Mouse (Mus musculus): ENCODE results near the gene Foxs1. TPM values are rescaled to one million over a fixed set of nuclear protein-coding genes. Genes with fewer than 3 reads are reported as not detected.
A peak's percentile ranks its signal among the peaks of the same experiment; 100 is the strongest.

Gene Foxs1
- polyA plus RNA-seq, 1 experiment from 2014 or later = 6.6 TPM

GRCm38 (mm10) chr2:152927371-152927770 is 5.6 kb downstream of the Foxs1 start:
- no peaks in the 10 kb centered on the region for H3K9me3 ChIP-seq (replicated peaks)
- ATAC-seq (replicated peaks; ENCODE audit: insufficient number of reproducible peaks, insufficient read depth, low FRiP score, low read depth) = no peak
- peaks cover 61% of the 10 kb centered on the region for H3K4me1 ChIP-seq (replicated peaks)
- H3K4me2 ChIP-seq = no peak overlapping the region
- no peak overlapping the region for H3K4me3 ChIP-seq
- H3K27ac ChIP-seq = peak overlapping the region; percentile 66
- no peak overlapping the region for H3K9ac ChIP-seq
- 34% methylated on average over 5 of the region's 5 CpGs for WGBS
- H3K36me3 ChIP-seq = no peaks in the 10 kb centered on the region
- peaks cover 7% of the 10 kb centered on the region for H3K27me3 ChIP-seq

GRCm38 (mm10) chr2:152926896-152927295 is 6.1 kb downstream of the Foxs1 start:
- no peaks in the 10 kb centered on the region for H3K9me3 ChIP-seq (replicated peaks)
- H3K4me3 ChIP-seq = no peak overlapping the region
- H3K27me3 ChIP-seq = peaks cover 2% of the 10 kb centered on the region; the same call in 1 of the 2 replicates
- no peak overlapping the region for H3K4me2 ChIP-seq
- WGBS = 71% methylated on average over 9 of the region's 9 CpGs
- no peak overlapping the region for H3K9ac ChIP-seq
- peaks cover 61% of the 10 kb centered on the region for H3K4me1 ChIP-seq (replicated peaks)
- no peaks in the 10 kb centered on the region for H3K36me3 ChIP-seq
- peak overlapping the region; percentile 66 for H3K27ac ChIP-seq
- no peak for ATAC-seq (replicated peaks; ENCODE audit: insufficient number of reproducible peaks, insufficient read depth, low FRiP score, low read depth)

- H3K9me3 ChIP-seq (replicated peaks) = no peaks in the 10 kb centered on the region
- 43% methylated on average over 11 of the region's 11 CpGs for WGBS
- H3K27ac ChIP-seq = peak overlapping the region; percentile 82
- H3K27me3 ChIP-seq = no peaks in the 10 kb centered on the region; the same call in 1 of the 2 replicates
- H3K4me2 ChIP-seq = no peak overlapping the region
- H3K36me3 ChIP-seq = no peaks in the 10 kb centered on the region
- no peak overlapping the region for H3K9ac ChIP-seq
- ATAC-seq (replicated peaks; ENCODE audit: insufficient number of reproducible peaks, insufficient read depth, low FRiP score, low read depth) = peak; percentile 68
- H3K4me3 ChIP-seq = no peak overlapping the region
- peaks cover 56% of the 10 kb centered on the region for H3K4me1 ChIP-seq (replicated peaks)
Measured at GRCm38 (mm10) chr2:152925189-152925872, 7.7 kb downstream of the Foxs1 start.

- Histone ChIP-seq H3K36me3 (no peaks in the 10 kb centered on the region), H3K4me1 (replicated peaks) (peaks cover 48% of the 10 kb centered on the region), H3K9me3 (replicated peaks) (no peaks in the 10 kb centered on the region), H3K27me3 (no peaks in the 10 kb centered on the region), H3K9ac (no peak overlapping the region), H3K4me2 (no peak overlapping the region), H3K27ac (peak overlapping the region; percentile 82), H3K4me3 (no peak overlapping the region)
- WGBS = 66% methylated on average over 5 of the region's 5 CpGs
- ATAC-seq (replicated peaks; ENCODE audit: insufficient number of reproducible peaks, insufficient read depth, low FRiP score, low read depth) = no peak
Measured at GRCm38 (mm10) chr2:152924543-152924942, 8.5 kb downstream of the Foxs1 start.

GRCm38 (mm10) chr2:152924128-152924527 is 8.9 kb downstream of the Foxs1 start:
- Histone ChIP-seq H3K27ac (no peak overlapping the region), H3K4me1 (replicated peaks) (peaks cover 47% of the 10 kb centered on the region), H3K27me3 (no peaks in the 10 kb centered on the region), H3K9ac (no peak overlapping the region), H3K4me2 (no peak overlapping the region), H3K36me3 (no peaks in the 10 kb centered on the region), H3K4me3 (no peak overlapping the region), H3K9me3 (replicated peaks) (no peaks in the 10 kb centered on the region)
- 69% methylated on average over 8 of the region's 8 CpGs for WGBS
- no peak for ATAC-seq (replicated peaks; ENCODE audit: insufficient number of reproducible peaks, insufficient read depth, low FRiP score, low read depth)

GRCm38 (mm10) chr2:152923621-152924020 is 9.4 kb downstream of the Foxs1 start:
- Histone ChIP-seq H3K4me3 (no peak overlapping the region), H3K27me3 (no peaks in the 10 kb centered on the region), H3K9ac (no peak overlapping the region), H3K36me3 (no peaks in the 10 kb centered on the region), H3K27ac (no peak overlapping the region), H3K4me2 (no peak overlapping the region), H3K4me1 (replicated peaks) (peaks cover 46% of the 10 kb centered on the region), H3K9me3 (replicated peaks) (no peaks in the 10 kb centered on the region)
- no peak for ATAC-seq (replicated peaks; ENCODE audit: insufficient number of reproducible peaks, insufficient read depth, low FRiP score, low read depth)
- 86% methylated on average over 3 of the region's 3 CpGs for WGBS

GRCm38 (mm10) chr2:152922376-152922775 is 10.6 kb downstream of the Foxs1 start:
- Histone ChIP-seq H3K27ac (no peak overlapping the region), H3K4me2 (no peak overlapping the region), H3K4me3 (no peak overlapping the region), H3K9me3 (replicated peaks) (no peaks in the 10 kb centered on the region), H3K36me3 (no peaks in the 10 kb centered on the region), H3K4me1 (replicated peaks) (peaks cover 48% of the 10 kb centered on the region), H3K27me3 (0 out of 2 replicates have a peak, but pooled peaks cover 2% of the 10 kb centered on the region), H3K9ac (no peak overlapping the region)
- WGBS = 25% methylated on average over 7 of the region's 7 CpGs
- ATAC-seq (replicated peaks; ENCODE audit: insufficient number of reproducible peaks, insufficient read depth, low FRiP score, low read depth) = no peak

- Histone ChIP-seq H3K9me3 (replicated peaks) (no peaks in the 10 kb centered on the region), H3K4me2 (no peak overlapping the region), H3K27ac (no peak overlapping the region), H3K4me1 (replicated peaks) (peaks cover 32% of the 10 kb centered on the region), H3K27me3 (peaks cover 31% of the 10 kb centered on the region), H3K36me3 (no peaks in the 10 kb centered on the region), H3K9ac (no peak overlapping the region), H3K4me3 (no peak overlapping the region)
- 45% methylated on average over 9 of the region's 9 CpGs for WGBS
- ATAC-seq (replicated peaks; ENCODE audit: insufficient number of reproducible peaks, insufficient read depth, low FRiP score, low read depth) = no peak
Measured at GRCm38 (mm10) chr2:152917671-152918070, 15.3 kb downstream of the Foxs1 start.

GRCm38 (mm10) chr2:152916111-152916510 is 16.9 kb downstream of the Foxs1 start:
- Histone ChIP-seq H3K9me3 (replicated peaks) (no peaks in the 10 kb centered on the region), H3K4me1 (replicated peaks) (peaks cover 32% of the 10 kb centered on the region), H3K4me2 (no peak overlapping the region), H3K27me3 (peaks cover 46% of the 10 kb centered on the region), H3K36me3 (no peaks in the 10 kb centered on the region), H3K27ac (no peak overlapping the region), H3K4me3 (no peak overlapping the region), H3K9ac (no peak overlapping the region)
- 51% methylated on average over 5 of the region's 5 CpGs for WGBS
- no peak for ATAC-seq (replicated peaks; ENCODE audit: insufficient number of reproducible peaks, insufficient read depth, low FRiP score, low read depth)

GRCm38 (mm10) chr2:152915453-152915852 is 17.6 kb downstream of the Foxs1 start:
- Histone ChIP-seq H3K9me3 (replicated peaks) (no peaks in the 10 kb centered on the region), H3K27me3 (peaks cover 53% of the 10 kb centered on the region), H3K4me3 (no peak overlapping the region), H3K36me3 (no peaks in the 10 kb centered on the region), H3K4me1 (replicated peaks) (peaks cover 34% of the 10 kb centered on the region), H3K4me2 (no peak overlapping the region), H3K9ac (no peak overlapping the region), H3K27ac (no peak overlapping the region)
- WGBS = 56% methylated on average over 4 of the region's 4 CpGs
- ATAC-seq (replicated peaks; ENCODE audit: insufficient number of reproducible peaks, insufficient read depth, low FRiP score, low read depth) = no peak

GRCm38 (mm10) chr2:152914310-152915120 is 18.5 kb downstream of the Foxs1 start:
- Histone ChIP-seq H3K9me3 (replicated peaks) (no peaks in the 10 kb centered on the region), H3K27me3 (peaks cover 58% of the 10 kb centered on the region), H3K4me3 (peak overlapping the region; percentile 38), H3K4me2 (peak overlapping the region; percentile 64), H3K27ac (no peak overlapping the region), H3K9ac (peak overlapping the region; percentile 34; the same call in 1 of the 2 replicates), H3K4me1 (replicated peaks) (peaks cover 34% of the 10 kb centered on the region), H3K36me3 (no peaks in the 10 kb centered on the region)
- peak; percentile 44 for ATAC-seq (replicated peaks; ENCODE audit: insufficient number of reproducible peaks, insufficient read depth, low FRiP score, low read depth)
- 2% methylated on average over 18 of the region's 18 CpGs for WGBS
